Mouse (Mus musculus): ENCODE data around the gene Selenoh.

The Selenoh gene

GRCm38 (mm10) chr2:84669828-84670568, 572 bp downstream of the Selenoh start:
- no peak for DNase-seq

GRCm38 (mm10) chr2:84666081-84666480, 4.5 kb downstream of the Selenoh start:
- no peak for DNase-seq

GRCm38 (mm10) chr2:84662866-84663265, 7.7 kb downstream of the Selenoh start:
- DNase-seq, result peak in 1 of 2 experiments; percentile 59

- peak in 1 of 2 experiments; percentile 32 for DNase-seq
These were observed 10.3 kb downstream of the Selenoh start for GRCm38 (mm10) chr2:84660253-84660652.

GRCm38 (mm10) chr2:84658806-84659205, 11.8 kb downstream of the Selenoh start, which contains the start of gene Btbd18:
Gene Btbd18, plus strand, starts transcription at chr2:84659079.
- no peak for DNase-seq

GRCm38 (mm10) chr2:84655864-84656263, 14.7 kb downstream of the Selenoh start:
- no peak for DNase-seq

- DNase-seq, result no peak
These were observed 17.2 kb downstream of the Selenoh start for GRCm38 (mm10) chr2:84653354-84653753.

GRCm38 (mm10) chr2:84650464-84651195, 19.9 kb downstream of the Selenoh start, which contains the start of gene Ctnnd1:
Gene Ctnnd1, minus strand, starts transcription at chr2:84650765.
- no peak for DNase-seq

- no peak for DNase-seq
These were observed 20.9 kb downstream of the Selenoh start for GRCm38 (mm10) chr2:84649674-84650073.

GRCm38 (mm10) chr2:84648369-84648768, 22.2 kb downstream of the Selenoh start:
- DNase-seq, result no peak

- no peak for DNase-seq
These were observed 23.5 kb downstream of the Selenoh start for GRCm38 (mm10) chr2:84647051-84647568.

GRCm38 (mm10) chr2:84646138-84646537, 24.4 kb downstream of the Selenoh start:
- DNase-seq, result no peak

- no peak for DNase-seq
These were observed 29.7 kb downstream of the Selenoh start for GRCm38 (mm10) chr2:84640833-84641232.

GRCm38 (mm10) chr2:84638428-84639220, 31.9 kb downstream of the Selenoh start:
- DNase-seq, result no peak

- DNase-seq, result no peak
These were observed 33.0 kb downstream of the Selenoh start for GRCm38 (mm10) chr2:84637452-84638165.

GRCm38 (mm10) chr2:84636231-84636741, 34.3 kb downstream of the Selenoh start:
- no peak for DNase-seq

GRCm38 (mm10) chr2:84635611-84636010, 35.0 kb downstream of the Selenoh start:
- DNase-seq, result no peak

GRCm38 (mm10) chr2:84634934-84635482, 35.6 kb downstream of the Selenoh start:
- no peak for DNase-seq

- no peak for DNase-seq
These were observed 36.6 kb downstream of the Selenoh start for GRCm38 (mm10) chr2:84634006-84634405.

GRCm38 (mm10) chr2:84632999-84633398, 37.6 kb downstream of the Selenoh start:
- no peak for DNase-seq

GRCm38 (mm10) chr2:84632001-84632400, 38.6 kb downstream of the Selenoh start:
- DNase-seq, result no peak

GRCm38 (mm10) chr2:84627036-84627435, 43.5 kb downstream of the Selenoh start:
- DNase-seq, result no peak
